Mouse (Mus musculus) intestine, postnatal 0 days (tissue): ENCODE measurements around the gene Kcnh1. TPM values are rescaled to one million over a fixed set of nuclear protein-coding genes. Genes with fewer than 3 reads are reported as not detected.

ENCODE experiments used
- ATAC-seq: fragments of 200-750 bp; cut with Nextera tagmentation; 2 replicates; pipeline ENCODE4 v1.8.0; 2017; ENCODE audit warnings: mild to moderate bottlenecking, moderate TSS enrichment, moderate library complexity
- H3K27ac ChIP-seq: fragments of 300-500 bp; sonication (generic); 2 replicates; pipeline ENCODE4 v1.5.1; 2014; ENCODE audit warnings: mild to moderate bottlenecking, low read depth, low read length, moderate library complexity
- H3K27me3 ChIP-seq: fragments of 300-500 bp; sonication (generic); replicated peaks from 2 replicates; pipeline ENCODE4 v1.6.1; 2014; ENCODE audit warnings: low read length, mixed read lengths; ENCODE audit not compliant: control insufficient read depth, insufficient read depth
- H3K36me3 ChIP-seq: fragments of 300-500 bp; sonication (generic); 2 replicates; pipeline ENCODE4 v1.6.1; 2014; ENCODE audit warnings: mild to moderate bottlenecking, moderate library complexity; ENCODE audit not compliant: control insufficient read depth, insufficient read depth
- H3K4me1 ChIP-seq: fragments of 300-500 bp; sonication (generic); replicated peaks from 2 replicates; pipeline ENCODE4 v1.6.1; 2014; ENCODE audit warnings: antibody characterized with exemption, low read length, mixed read lengths; ENCODE audit not compliant: control insufficient read depth, insufficient read depth
- H3K4me2 ChIP-seq: fragments of 300-500 bp; sonication (generic); replicated peaks from 2 replicates; pipeline ENCODE4 v1.6.1; 2014; ENCODE audit warnings: low read depth, mild to moderate bottlenecking, moderate library complexity
- H3K4me3 ChIP-seq: fragments of 300-500 bp; sonication (generic); 2 replicates; pipeline ENCODE4 v1.5.1; 2014; ENCODE audit warnings: low read depth, low read length
- H3K9ac ChIP-seq: fragments of 300-500 bp; sonication (generic); 2 replicates; pipeline ENCODE4 v1.6.1; 2014; ENCODE audit warnings: mild to moderate bottlenecking, low read depth, low read length
- H3K9me3 ChIP-seq: fragments of 300-500 bp; sonication (generic); 2 replicates; pipeline ENCODE4 v1.6.1; 2016; ENCODE audit warnings: mixed run types; ENCODE audit not compliant: control insufficient read depth
- CTCF ChIP-seq: sonication (generic); IDR thresholded peaks from 2 replicates; pipeline ENCODE4 v1.5.1; 2016; ENCODE audit warnings: low read depth, mild to moderate bottlenecking, control low read depth, antibody characterized with exemption, moderate library complexity
- WGBS: fragments of 180-500 bp; shearing (Covaris S2); extraction: QIAGEN DNeasy Blood & Tissue Kit; methylation state at CpG from one replicate; pipeline ENCODE4 v1.1.7; 2014; 5-methylcytosine and 5-hydroxymethylcytosine counted together
- polyA plus RNA-seq: library from polyadenylated mRNA; unstranded; fragments of >200 nt; fragmentation: Nextera tagmentation; extraction: Ambion mirVana; gene quantifications from 2 replicates; pipeline ENCODE4 v1.2.1, GENCODE M21; 2015

Kcnh1 gene
- polyA plus RNA-seq, 1 experiment from 2014 or later, result 0.69 TPM

- Histone ChIP-seq H3K27ac (no peak overlapping the region), H3K4me1 (peaks cover 3% of the 10 kb centered on the region; the same call in 1 of the 2 replicates), H3K4me2 (no peak overlapping the region), H3K36me3 (no peaks in the 10 kb centered on the region), H3K9me3 (no peaks in the 10 kb centered on the region), H3K4me3 (no peak overlapping the region), H3K27me3 (no peaks in the 10 kb centered on the region), H3K9ac (no peak overlapping the region)
- no peak for TF ChIP-seq CTCF
- ATAC-seq, result no peak
- WGBS, result 83% methylated on average over 11 of the region's 11 CpGs
Measured at GRCm38 (mm10) chr1:192295243-192295860, 104.8 kb downstream of the Kcnh1 start.

- no peaks in the 10 kb centered on the region for H3K9me3 ChIP-seq
Measured at GRCm38 (mm10) chr1:192295902-192296301, 105.3 kb downstream of the Kcnh1 start.

GRCm38 (mm10) chr1:192297481-192298128 is 107.0 kb downstream of the Kcnh1 start:
- 62% methylated on average over 5 of the region's 5 CpGs for WGBS
- H3K36me3 ChIP-seq, result no peaks in the 10 kb centered on the region

More at GRCm38 (mm10) chr1:192295902-192296301, 105.3 kb downstream of the Kcnh1 start:
- Histone ChIP-seq H3K27me3 (no peaks in the 10 kb centered on the region), H3K4me1 (peaks cover 3% of the 10 kb centered on the region; the same call in 1 of the 2 replicates), H3K36me3 (no peaks in the 10 kb centered on the region), H3K4me3 (no peak overlapping the region), H3K9ac (no peak overlapping the region), H3K27ac (no peak overlapping the region), H3K4me2 (no peak overlapping the region)
- peak; percentile 38; the same call in 1 of the 2 replicates for ATAC-seq
- TF ChIP-seq CTCF, result no peak

GRCm38 (mm10) chr1:192300417-192300816 is 109.8 kb downstream of the Kcnh1 start:
- no peak for TF ChIP-seq CTCF
- Histone ChIP-seq H3K9me3 (no peaks in the 10 kb centered on the region), H3K9ac (no peak overlapping the region), H3K36me3 (no peaks in the 10 kb centered on the region), H3K27ac (no peak overlapping the region), H3K27me3 (no peaks in the 10 kb centered on the region), H3K4me2 (no peak overlapping the region), H3K4me3 (no peak overlapping the region), H3K4me1 (peaks cover 3% of the 10 kb centered on the region; the same call in 1 of the 2 replicates)
- ATAC-seq, result no peak
- 68% methylated on average over 7 of the region's 7 CpGs for WGBS

More at GRCm38 (mm10) chr1:192297481-192298128, 107.0 kb downstream of the Kcnh1 start:
- no peak for TF ChIP-seq CTCF
- Histone ChIP-seq H3K4me1 (peaks cover 3% of the 10 kb centered on the region; the same call in 1 of the 2 replicates), H3K9ac (no peak overlapping the region), H3K4me2 (no peak overlapping the region), H3K4me3 (no peak overlapping the region), H3K27ac (no peak overlapping the region), H3K9me3 (no peaks in the 10 kb centered on the region), H3K27me3 (no peaks in the 10 kb centered on the region)
- no peak for ATAC-seq

GRCm38 (mm10) chr1:192303615-192304014 is 113.0 kb downstream of the Kcnh1 start:
- Histone ChIP-seq H3K9me3 (no peaks in the 10 kb centered on the region), H3K4me3 (no peak overlapping the region), H3K4me2 (no peak overlapping the region), H3K27ac (no peak overlapping the region), H3K27me3 (no peaks in the 10 kb centered on the region), H3K4me1 (no peaks in the 10 kb centered on the region; the same call in 1 of the 2 replicates), H3K9ac (no peak overlapping the region), H3K36me3 (no peaks in the 10 kb centered on the region)
- 73% methylated on average over 2 of the region's 2 CpGs for WGBS
- TF ChIP-seq CTCF, result no peak
- no peak for ATAC-seq

- Histone ChIP-seq H3K9ac (no peak overlapping the region), H3K9me3 (no peaks in the 10 kb centered on the region), H3K4me2 (no peak overlapping the region), H3K27me3 (no peaks in the 10 kb centered on the region), H3K36me3 (no peaks in the 10 kb centered on the region), H3K4me3 (no peak overlapping the region), H3K27ac (no peak overlapping the region), H3K4me1 (no peaks in the 10 kb centered on the region; the same call in 1 of the 2 replicates)
- TF ChIP-seq CTCF, result no peak
- ATAC-seq, result no peak
- WGBS, result 37% methylated on average over 1 of the region's 1 CpGs
Measured at GRCm38 (mm10) chr1:192305155-192305554, 114.6 kb downstream of the Kcnh1 start.
